Mouse (Mus musculus) erythroblast, adult 5-6 weeks (primary cell): ENCODE results near the gene Tcl1b2. TPM values are rescaled to one million over a fixed set of nuclear protein-coding genes. Genes with fewer than 3 reads are reported as not detected.
A peak's percentile ranks its signal among the peaks of the same experiment; 100 is the strongest.
"Not testable (repeated sequence)": the region's sequence is repeated elsewhere in the genome, so short reads cannot be mapped to it uniquely, and the experiment has no call there.

Source experiments
- ATAC-seq: replicated peaks from 2 replicates; pipeline ENCODE4 v1.8.0; 2016; ENCODE audit warnings: moderate number of reproducible peaks, mild to moderate bottlenecking, moderate TSS enrichment, inconsistent platforms; ENCODE audit not compliant: poor library complexity, low FRiP score, severe bottlenecking
- total RNA-seq, 2 experiments: library from RNA; stranded (forward) in 1 of 2; stranded (reverse) in 1 of 2; fragments of 150-400 nt in 1 of 2; fragments of 200-764, 138-1000 nt in 1 of 2; gene quantifications; 2 replicates each; pipeline versions ENCODE4 v1.2.3 to v1.2.4; 2015 to 2017; ENCODE audit warnings: low replicate concordance in 2 of 2

Tcl1b2 gene
- total RNA-seq, 2 experiments from 2014 or later, result 0.51 TPM; not detected in 1

DNA sequence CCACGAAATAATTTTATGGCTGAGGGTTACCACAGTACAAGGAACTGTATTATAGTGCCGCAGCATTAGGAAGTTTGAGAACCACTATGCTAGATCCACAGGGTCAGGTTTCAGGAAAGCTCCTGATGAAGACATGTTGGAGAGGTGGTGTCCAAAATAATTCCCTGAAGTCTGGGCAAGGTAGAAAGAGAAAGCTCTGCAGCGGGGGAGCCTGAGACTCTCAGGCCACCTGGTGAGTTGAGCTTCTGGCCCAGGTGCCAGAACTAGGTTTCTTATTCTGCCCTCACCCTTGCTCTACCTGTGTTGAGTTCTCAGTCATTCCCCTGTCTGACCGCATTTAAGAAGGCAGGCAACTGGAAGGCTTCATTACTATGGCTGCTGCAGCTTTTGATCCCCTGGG lies 13.6 kb downstream of the Tcl1b2 start, which contains the start of gene Tcl1b1:
TSS of gene Tcl1b1 (plus strand) at position 301 of the 400 bp plus-strand sequence.
- ATAC-seq, result no peak

DNA sequence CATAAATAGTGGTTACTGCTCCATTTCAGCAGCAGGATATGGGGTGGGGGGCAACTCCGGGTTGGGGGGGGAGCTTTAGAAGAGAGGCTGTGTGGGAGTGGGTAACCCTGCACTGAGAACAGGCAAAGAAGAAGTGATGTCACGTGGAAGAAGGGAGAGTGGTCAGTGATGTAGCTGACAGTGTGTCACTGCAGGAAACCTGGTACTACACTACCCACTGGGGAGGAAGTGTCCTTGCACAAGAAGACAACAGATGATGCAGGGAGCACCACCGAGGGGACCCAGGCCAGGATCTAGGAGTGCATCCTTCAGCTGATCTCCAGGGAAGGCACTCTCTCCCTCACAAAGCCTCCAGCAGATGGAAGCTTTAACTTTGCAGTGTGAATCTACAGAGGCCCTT lies 20.9 kb downstream of the Tcl1b2 start:
- ATAC-seq, result no peak

DNA sequence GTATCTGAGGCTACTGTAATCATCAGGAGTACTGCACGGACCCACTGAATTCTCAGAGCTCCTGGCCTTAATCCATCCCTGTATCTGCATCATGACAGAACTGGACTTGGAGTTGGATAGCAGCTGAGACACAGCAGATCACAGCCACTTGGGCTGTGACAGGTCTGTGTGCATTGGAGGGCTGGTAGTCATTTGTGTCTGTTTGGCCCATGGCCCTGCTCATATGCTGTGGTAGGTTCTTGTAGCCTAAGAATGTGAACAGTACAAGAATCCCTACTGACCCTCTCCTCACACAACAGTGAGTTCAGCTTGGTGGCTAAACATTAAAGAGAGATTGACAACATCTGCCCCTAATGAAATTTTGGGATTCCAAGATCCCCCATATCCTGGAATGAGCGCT lies 27.6 kb downstream of the Tcl1b2 start:
- no peak for ATAC-seq

DNA sequence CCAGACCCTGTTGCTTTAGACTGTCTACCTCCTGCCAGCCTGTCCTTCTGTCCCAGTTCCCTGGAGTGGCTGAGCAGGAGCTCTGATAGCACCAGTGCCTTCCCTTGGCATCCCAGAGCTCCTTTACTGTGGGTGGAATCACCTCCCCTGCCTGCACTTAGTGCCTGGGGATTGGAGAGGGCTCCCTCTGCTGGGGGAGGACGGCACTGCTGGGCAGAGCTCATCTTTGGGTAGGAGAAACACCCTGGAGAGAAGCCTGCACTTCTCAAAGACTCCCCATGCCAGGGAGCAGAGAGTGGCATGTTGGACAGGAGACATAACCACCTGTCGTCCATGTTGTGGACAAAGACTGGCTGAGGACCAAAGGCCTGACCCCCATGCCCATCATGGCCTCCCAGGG lies 28.5 kb downstream of the Tcl1b2 start:
- ATAC-seq, result peak; percentile 93

DNA sequence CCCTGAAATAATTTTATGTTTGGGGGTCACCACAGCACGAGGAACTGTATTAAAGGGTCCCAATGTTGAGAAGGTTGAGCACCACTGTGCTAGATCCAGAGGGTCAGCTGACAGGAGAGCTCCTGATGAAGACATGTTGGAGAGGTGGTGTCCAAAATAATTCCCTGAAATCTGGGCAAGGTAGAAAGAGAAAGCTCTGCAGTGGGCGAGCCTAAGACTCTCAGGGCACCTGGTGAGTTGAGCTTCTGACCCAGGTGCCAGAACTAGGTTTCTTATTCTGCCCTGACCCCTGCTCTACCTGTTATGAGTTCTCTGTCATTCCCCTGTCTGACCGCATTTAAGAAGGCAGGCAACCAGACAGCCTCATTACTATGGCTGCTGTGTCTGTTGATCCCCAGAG lies 30.2 kb downstream of the Tcl1b2 start, which contains the start of gene Tcl1b5:
TSS of gene Tcl1b5 (plus strand) at position 301 of the 400 bp plus-strand sequence.
- ATAC-seq, result not testable (repeated sequence)

DNA sequence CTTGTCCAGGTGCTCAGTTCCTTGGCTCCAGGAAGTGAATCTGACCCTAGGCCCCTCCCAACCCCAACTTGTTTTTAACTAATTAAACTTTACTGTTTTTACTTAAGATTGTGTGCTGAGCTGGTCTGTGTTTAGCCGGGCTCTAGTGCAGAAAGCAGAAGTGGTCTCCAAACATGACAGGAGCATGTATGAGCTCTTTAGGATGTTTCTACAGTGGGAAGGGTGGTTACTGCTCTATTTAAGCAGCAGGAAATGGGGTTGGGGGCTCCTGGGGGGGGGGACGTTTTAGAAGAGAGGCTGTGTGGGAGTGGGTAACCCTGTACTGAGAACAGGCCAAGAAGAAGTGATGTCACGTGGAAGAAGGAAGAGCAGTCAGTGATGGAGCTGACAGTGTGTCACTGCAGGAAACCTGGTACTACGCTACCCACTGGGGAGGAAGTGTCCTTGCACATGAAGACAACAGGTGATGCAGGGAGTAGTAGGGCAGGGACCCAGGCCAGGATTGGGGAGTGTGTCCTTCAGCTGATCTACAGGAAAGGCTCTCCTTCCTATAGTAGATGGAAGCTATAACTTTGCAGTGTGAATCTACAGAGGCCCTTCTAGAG lies 35.3 kb downstream of the Tcl1b2 start:
- not testable (repeated sequence) for ATAC-seq

DNA sequence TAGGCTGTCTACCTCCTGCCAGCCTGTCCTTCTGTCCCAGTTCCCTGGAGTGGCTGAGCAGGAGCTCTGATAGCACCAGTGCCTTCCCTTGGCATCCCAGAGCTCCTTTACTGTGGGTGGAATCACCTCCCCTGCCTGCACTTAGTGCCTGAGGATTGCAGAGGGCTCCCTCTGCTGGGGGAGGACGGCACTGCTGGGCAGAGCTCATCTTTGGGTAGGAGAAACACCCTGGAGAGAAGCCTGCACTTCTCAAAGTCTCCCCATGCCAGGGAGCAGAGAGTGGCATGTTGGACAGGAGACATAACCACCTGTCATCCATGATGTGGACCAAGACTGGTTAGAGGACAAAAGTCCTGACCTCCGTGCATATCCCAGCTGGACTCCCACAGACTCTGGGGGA lies 43.2 kb downstream of the Tcl1b2 start:
- ATAC-seq, result peak; percentile 88

DNA sequence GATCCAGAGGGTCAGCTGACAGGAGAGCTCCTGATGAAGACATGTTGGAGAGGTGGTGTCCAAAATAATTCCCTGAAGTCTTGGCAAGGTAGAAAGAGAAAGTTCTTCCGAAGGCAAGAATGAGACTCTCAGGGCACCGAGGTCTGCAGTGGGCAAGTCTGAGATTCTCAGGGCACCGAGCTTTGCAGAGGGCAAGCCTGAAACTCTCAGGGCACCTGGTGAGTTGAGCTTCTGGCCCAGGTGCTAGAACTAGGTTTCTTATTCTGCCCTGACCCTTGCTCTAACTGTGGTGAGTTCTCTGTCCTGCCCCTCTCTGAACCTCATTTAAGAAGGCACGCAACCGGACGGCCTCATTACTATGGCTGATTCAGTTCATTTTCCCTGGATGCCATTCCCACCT lies 44.9 kb downstream of the Tcl1b2 start, which contains the start of gene Tcl1b3:
TSS of gene Tcl1b3 (plus strand) at position 301 of the 400 bp plus-strand sequence.
- ATAC-seq, result not testable (repeated sequence)

DNA sequence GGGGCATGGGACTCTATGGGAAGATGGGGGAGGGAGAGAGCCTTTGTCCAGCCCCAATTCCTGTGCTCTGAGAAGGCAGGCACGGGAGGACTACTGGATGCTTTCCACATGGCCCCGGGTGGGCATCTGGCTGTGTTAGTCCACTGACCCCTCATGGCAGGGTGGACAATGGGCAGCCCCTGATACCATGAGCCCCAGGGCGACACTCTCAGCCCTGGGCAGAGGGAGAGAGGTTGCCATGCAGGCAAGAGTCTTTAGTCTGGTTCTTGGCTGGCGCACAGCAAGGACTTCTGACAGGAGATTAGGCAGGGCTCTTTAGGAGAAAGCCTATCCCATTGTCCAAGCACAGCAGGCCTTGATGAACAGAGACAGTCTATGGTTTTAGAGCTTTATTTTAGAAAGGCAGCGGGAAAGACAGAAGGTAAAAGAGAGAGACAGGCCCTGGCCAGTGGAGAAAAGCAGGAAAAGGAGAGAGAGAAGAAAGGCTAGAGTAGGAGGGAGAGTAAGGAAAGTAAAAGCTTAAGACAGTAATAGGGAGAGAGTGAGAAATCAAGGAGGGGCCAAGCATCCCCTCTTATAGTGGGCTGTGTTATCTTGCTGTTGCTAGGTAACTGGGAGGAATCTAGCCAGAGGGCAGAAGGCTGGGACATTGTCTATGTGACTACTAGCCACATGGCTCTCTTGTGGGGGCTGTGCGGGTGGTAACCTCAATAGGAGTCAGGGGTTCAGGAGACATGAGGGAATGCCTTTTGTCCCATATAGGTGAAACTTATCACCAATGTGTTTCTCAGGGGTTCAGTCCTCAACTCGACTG lies 54.1 kb downstream of the Tcl1b2 start:
- ATAC-seq, result not testable (repeated sequence)

DNA sequence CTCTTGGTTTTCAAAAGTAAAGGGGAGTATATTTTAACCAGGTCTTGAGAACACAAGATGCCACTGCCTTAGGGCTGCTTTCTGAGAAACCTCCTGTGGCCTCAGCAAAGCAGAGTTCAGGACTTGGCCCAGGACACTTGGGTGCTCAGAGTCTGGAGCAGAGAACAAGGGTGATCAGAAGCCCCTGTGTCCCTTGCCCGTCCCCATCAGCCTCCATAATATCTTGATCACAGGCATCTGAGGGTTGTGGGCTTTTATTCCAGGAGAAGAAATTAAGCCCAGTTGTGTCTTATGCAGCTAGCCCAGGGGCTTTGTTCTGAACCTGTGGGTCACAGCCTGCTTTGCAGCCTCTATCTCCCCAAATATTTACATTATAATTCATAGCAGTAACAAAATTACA lies 55.8 kb downstream of the Tcl1b2 start, which contains the start of gene Tcl1b4:
TSS of gene Tcl1b4 (plus strand) at position 301 of the 400 bp plus-strand sequence.
- not testable (repeated sequence) for ATAC-seq

Other genes with a start within 250 kb of the Tcl1b2 start
- 4.8 and 5.6 TPM in 2 replicates for gene Syne3, start 136.2 kb upstream of the Tcl1b2 start, total RNA-seq (2015; ENCODE audit: low replicate concordance)
- gene Syne3, start 136.2 kb upstream of the Tcl1b2 start, total RNA-seq (2017; ENCODE audit: low replicate concordance), result 10.3 and 14.8 TPM in 2 replicates
- 170 and 188 TPM in 2 replicates for gene Glrx5, start 113.3 kb upstream of the Tcl1b2 start, total RNA-seq (2015; ENCODE audit: low replicate concordance)
- 146 and 233 TPM in 2 replicates for gene Glrx5, start 113.3 kb upstream of the Tcl1b2 start, total RNA-seq (2017; ENCODE audit: low replicate concordance)
- not detected in 2 replicates for gene Tcl1b1, start 13.7 kb downstream of the Tcl1b2 start, total RNA-seq (2015; ENCODE audit: low replicate concordance)
- gene Tcl1b1, start 13.7 kb downstream of the Tcl1b2 start, total RNA-seq (2017; ENCODE audit: low replicate concordance), result not detected in 2 replicates
- not detected in 2 replicates for gene Tcl1b5, start 30.3 kb downstream of the Tcl1b2 start, total RNA-seq (2015; ENCODE audit: low replicate concordance)
- gene Tcl1b5, start 30.3 kb downstream of the Tcl1b2 start, total RNA-seq (2017; ENCODE audit: low replicate concordance), result not detected in 2 replicates
- not detected in 2 replicates for gene Tcl1b3, start 45.0 kb downstream of the Tcl1b2 start, total RNA-seq (2015; ENCODE audit: low replicate concordance)
- gene Tcl1b3, start 45.0 kb downstream of the Tcl1b2 start, total RNA-seq (2017; ENCODE audit: low replicate concordance), result not detected in 2 replicates
- gene Tcl1b4, start 55.9 kb downstream of the Tcl1b2 start, total RNA-seq (2015; ENCODE audit: low replicate concordance), result not detected in 2 replicates
- gene Tcl1b4, start 55.9 kb downstream of the Tcl1b2 start, total RNA-seq (2017; ENCODE audit: low replicate concordance), result 0.43 TPM in 1 of 2 replicates, not detected in the other
- not detected in 2 replicates for gene Tcl1, start 76.8 kb downstream of the Tcl1b2 start, total RNA-seq (2015; ENCODE audit: low replicate concordance)
- not detected in 2 replicates for gene Tcl1, start 76.8 kb downstream of the Tcl1b2 start, total RNA-seq (2017; ENCODE audit: low replicate concordance)
- gene Tunar, start 187.9 kb downstream of the Tcl1b2 start, total RNA-seq (2015; ENCODE audit: low replicate concordance), result not detected in 2 replicates
- not detected in 2 replicates for gene Tunar, start 187.9 kb downstream of the Tcl1b2 start, total RNA-seq (2017; ENCODE audit: low replicate concordance)